Mouse (Mus musculus): ENCODE results near the gene Rassf8. TPM values are rescaled to one million over a fixed set of nuclear protein-coding genes. Genes with fewer than 3 reads are reported as not detected.

Rassf8 gene
- 8.2 and 9.1 TPM in 2 replicates for polyA plus RNA-seq (2016; fragmentation: Nextera tagmentation; extraction: Ambion mirVana)

GRCm38 (mm10) chr6:145746132-145746849 is at the start of gene Rassf8:
TSS of gene Rassf8 (plus strand) at chr6:145746748.
- H3K27ac ChIP-seq = peak within 1 kb of the TSS; percentile 96
- no peaks in the 10 kb centered on the region for H3K9me3 ChIP-seq
- H3K4me1 ChIP-seq = no peaks in the 10 kb centered on the region; the same call in none of the 2 replicates
- peak; percentile 98 for ATAC-seq (ENCODE audit: insufficient number of reproducible peaks, insufficient read depth, low FRiP score, low TSS enrichment)
- peaks cover 4% of the 10 kb centered on the region; the same call in 1 of the 2 replicates for H3K36me3 ChIP-seq
- H3K27me3 ChIP-seq = no peaks in the 10 kb centered on the region
- under 1% methylated on average over 45 of the region's 71 CpGs for WGBS
- peak within 1 kb of the TSS; percentile 89 for H3K9ac ChIP-seq
- H3K4me2 ChIP-seq (replicated peaks) = peak within 1 kb of the TSS; percentile 70
- peak within 1 kb of the TSS; percentile 78 for H3K4me3 ChIP-seq

GRCm38 (mm10) chr6:145701021-145701540 is 45.5 kb upstream of the Rassf8 start:
- H3K4me1 ChIP-seq = no peaks in the 10 kb centered on the region
- 68% methylated on average over 8 of the region's 8 CpGs for WGBS
- no peak overlapping the region for H3K4me2 ChIP-seq (replicated peaks)
- H3K4me3 ChIP-seq = no peak overlapping the region
- no peaks in the 10 kb centered on the region for H3K27me3 ChIP-seq
- no peaks in the 10 kb centered on the region for H3K36me3 ChIP-seq
- no peak for ATAC-seq (ENCODE audit: insufficient number of reproducible peaks, insufficient read depth, low FRiP score, low TSS enrichment)
- H3K9me3 ChIP-seq = no peaks in the 10 kb centered on the region
- no peak overlapping the region for H3K27ac ChIP-seq
- no peak overlapping the region for H3K9ac ChIP-seq

GRCm38 (mm10) chr6:145703667-145704066 is 42.9 kb upstream of the Rassf8 start:
- WGBS = 88% methylated on average over 6 of the region's 6 CpGs
- peaks cover 5% of the 10 kb centered on the region; the same call in 1 of the 2 replicates for H3K4me1 ChIP-seq
- H3K27ac ChIP-seq = no peak overlapping the region
- no peak overlapping the region for H3K9ac ChIP-seq
- no peak overlapping the region for H3K4me2 ChIP-seq (replicated peaks)
- H3K4me3 ChIP-seq = no peak overlapping the region
- H3K9me3 ChIP-seq = no peaks in the 10 kb centered on the region
- no peaks in the 10 kb centered on the region for H3K36me3 ChIP-seq
- no peaks in the 10 kb centered on the region for H3K27me3 ChIP-seq
- ATAC-seq (ENCODE audit: insufficient number of reproducible peaks, insufficient read depth, low FRiP score, low TSS enrichment) = no peak

GRCm38 (mm10) chr6:145709956-145710720 is 36.4 kb upstream of the Rassf8 start:
- no peaks in the 10 kb centered on the region for H3K36me3 ChIP-seq
- no peak overlapping the region for H3K9ac ChIP-seq
- H3K4me2 ChIP-seq (replicated peaks) = no peak overlapping the region
- no peak for ATAC-seq (ENCODE audit: insufficient number of reproducible peaks, insufficient read depth, low FRiP score, low TSS enrichment)
- H3K4me1 ChIP-seq = peaks cover 13% of the 10 kb centered on the region; the same call in 1 of the 2 replicates
- no peak overlapping the region for H3K4me3 ChIP-seq
- no peaks in the 10 kb centered on the region for H3K27me3 ChIP-seq
- no peaks in the 10 kb centered on the region for H3K9me3 ChIP-seq
- H3K27ac ChIP-seq = no peak overlapping the region
- WGBS = 89% methylated on average over 18 of the region's 18 CpGs

- H3K4me1 ChIP-seq = peaks cover 13% of the 10 kb centered on the region; the same call in 1 of the 2 replicates
- no peak for ATAC-seq (ENCODE audit: insufficient number of reproducible peaks, insufficient read depth, low FRiP score, low TSS enrichment)
- H3K27ac ChIP-seq = no peak overlapping the region
- no peaks in the 10 kb centered on the region for H3K36me3 ChIP-seq
- 90% methylated on average over 3 of the region's 3 CpGs for WGBS
- H3K27me3 ChIP-seq = no peaks in the 10 kb centered on the region
- no peak overlapping the region for H3K4me3 ChIP-seq
- no peak overlapping the region for H3K9ac ChIP-seq
- no peak overlapping the region for H3K4me2 ChIP-seq (replicated peaks)
- H3K9me3 ChIP-seq = no peaks in the 10 kb centered on the region
These were observed 35.8 kb upstream of the Rassf8 start for GRCm38 (mm10) chr6:145710797-145711196.

GRCm38 (mm10) chr6:145711320-145711719 is 35.2 kb upstream of the Rassf8 start:
- H3K9ac ChIP-seq = no peak overlapping the region
- ATAC-seq (ENCODE audit: insufficient number of reproducible peaks, insufficient read depth, low FRiP score, low TSS enrichment) = no peak
- H3K9me3 ChIP-seq = no peaks in the 10 kb centered on the region
- H3K27ac ChIP-seq = no peak overlapping the region
- no peaks in the 10 kb centered on the region for H3K36me3 ChIP-seq
- H3K27me3 ChIP-seq = no peaks in the 10 kb centered on the region
- peaks cover 13% of the 10 kb centered on the region; the same call in 1 of the 2 replicates for H3K4me1 ChIP-seq
- 78% methylated on average over 5 of the region's 5 CpGs for WGBS
- H3K4me3 ChIP-seq = no peak overlapping the region
- H3K4me2 ChIP-seq (replicated peaks) = no peak overlapping the region

- no peak for ATAC-seq (ENCODE audit: insufficient number of reproducible peaks, insufficient read depth, low FRiP score, low TSS enrichment)
- no peak overlapping the region for H3K27ac ChIP-seq
- no peaks in the 10 kb centered on the region for H3K36me3 ChIP-seq
- no peak overlapping the region for H3K9ac ChIP-seq
- H3K4me1 ChIP-seq = peaks cover 8% of the 10 kb centered on the region; the same call in 1 of the 2 replicates
- 52% methylated on average over 8 of the region's 8 CpGs for WGBS
- no peak overlapping the region for H3K4me3 ChIP-seq
- no peak overlapping the region for H3K4me2 ChIP-seq (replicated peaks)
- H3K27me3 ChIP-seq = no peaks in the 10 kb centered on the region
- H3K9me3 ChIP-seq = no peaks in the 10 kb centered on the region
These were observed 33.1 kb upstream of the Rassf8 start for GRCm38 (mm10) chr6:145713241-145714114.

- ATAC-seq (ENCODE audit: insufficient number of reproducible peaks, insufficient read depth, low FRiP score, low TSS enrichment) = no peak
- 73% methylated on average over 1 of the region's 1 CpGs for WGBS
- Histone ChIP-seq H3K27me3 (no peaks in the 10 kb centered on the region), H3K4me2 (replicated peaks) (no peak overlapping the region), H3K4me1 (peaks cover 8% of the 10 kb centered on the region; the same call in 1 of the 2 replicates), H3K9ac (no peak overlapping the region), H3K9me3 (no peaks in the 10 kb centered on the region), H3K4me3 (no peak overlapping the region), H3K27ac (no peak overlapping the region), H3K36me3 (no peaks in the 10 kb centered on the region)
These were observed 32.4 kb upstream of the Rassf8 start for GRCm38 (mm10) chr6:145714131-145714530.

GRCm38 (mm10) chr6:145722596-145722995 is 24.0 kb upstream of the Rassf8 start:
- Histone ChIP-seq H3K4me3 (no peak overlapping the region), H3K27ac (no peak overlapping the region), H3K4me2 (replicated peaks) (no peak overlapping the region), H3K4me1 (no peaks in the 10 kb centered on the region), H3K36me3 (no peaks in the 10 kb centered on the region), H3K9me3 (no peaks in the 10 kb centered on the region), H3K27me3 (no peaks in the 10 kb centered on the region), H3K9ac (no peak overlapping the region)
- 69% methylated on average over 7 of the region's 7 CpGs for WGBS
- no peak for ATAC-seq (ENCODE audit: insufficient number of reproducible peaks, insufficient read depth, low FRiP score, low TSS enrichment)

GRCm38 (mm10) chr6:145723131-145723863 is 23.3 kb upstream of the Rassf8 start:
- ATAC-seq (ENCODE audit: insufficient number of reproducible peaks, insufficient read depth, low FRiP score, low TSS enrichment) = no peak
- H3K27ac ChIP-seq = no peak overlapping the region
- 81% methylated on average over 13 of the region's 13 CpGs for WGBS
- H3K4me3 ChIP-seq = no peak overlapping the region
- H3K36me3 ChIP-seq = no peaks in the 10 kb centered on the region
- no peaks in the 10 kb centered on the region for H3K4me1 ChIP-seq
- no peaks in the 10 kb centered on the region for H3K9me3 ChIP-seq
- H3K27me3 ChIP-seq = no peaks in the 10 kb centered on the region
- H3K9ac ChIP-seq = no peak overlapping the region
- no peak overlapping the region for H3K4me2 ChIP-seq (replicated peaks)
